Mouse (Mus musculus) forebrain, embryonic 14.5 days (tissue): ENCODE measurements around the gene Car14. TPM values are rescaled to one million over a fixed set of nuclear protein-coding genes. Genes with fewer than 3 reads are reported as not detected.
A peak's percentile ranks its signal among the peaks of the same experiment; 100 is the strongest.
"Not testable (repeated sequence)": the region's sequence is repeated elsewhere in the genome, so short reads cannot be mapped to it uniquely, and the experiment has no call there.

ENCODE experiments used
- ATAC-seq: fragments of 200-750 bp; cut with Nextera tagmentation; 2 replicates; pipeline ENCODE4 v1.8.0; 2017; ENCODE audit warnings: mild to moderate bottlenecking, moderate library complexity
- DNase-seq: peaks from one replicate; pipeline ENCODE4 v3.0.0-alpha.2; 2015; ENCODE audit warnings: low spot score
- H3K27ac ChIP-seq: fragments of 300-500 bp; sonication (generic); 2 replicates; pipeline ENCODE4 v1.5.1; 2014; ENCODE audit warnings: low read depth, mild to moderate bottlenecking, control low read depth, low read length, moderate library complexity
- H3K27me3 ChIP-seq: fragments of 300-500 bp; sonication (generic); replicated peaks from 2 replicates; pipeline ENCODE4 v1.6.1; 2014; ENCODE audit warnings: low read length, control low read depth, mixed read lengths; ENCODE audit not compliant: control insufficient read depth, insufficient read depth
- H3K36me3 ChIP-seq: fragments of 300-500 bp; sonication (generic); 2 replicates; pipeline ENCODE4 v1.6.1; 2014; ENCODE audit warnings: low read length, control low read depth; ENCODE audit not compliant: control insufficient read depth, insufficient read depth
- H3K4me1 ChIP-seq: fragments of 300-500 bp; sonication (generic); 2 replicates; pipeline ENCODE4 v1.6.1; 2014; ENCODE audit warnings: antibody characterized with exemption, low read length, control low read depth; ENCODE audit not compliant: control insufficient read depth, insufficient read depth
- H3K4me2 ChIP-seq: fragments of 300-500 bp; sonication (generic); 2 replicates; pipeline ENCODE4 v1.6.1; 2014; ENCODE audit warnings: mild to moderate bottlenecking, control low read depth, low read length
- H3K4me3 ChIP-seq: fragments of 300-500 bp; sonication (generic); 2 replicates; pipeline ENCODE4 v1.5.1; 2014; ENCODE audit warnings: low read depth, low read length, control low read depth
- H3K9ac ChIP-seq: fragments of 300-500 bp; sonication (generic); 2 replicates; pipeline ENCODE4 v1.6.1; 2014; ENCODE audit warnings: mild to moderate bottlenecking, low read length, control low read depth, moderate library complexity
- H3K9me3 ChIP-seq: fragments of 300-500 bp; sonication (generic); replicated peaks from 2 replicates; pipeline ENCODE4 v1.6.1; 2016; ENCODE audit warnings: low read length, control low read depth, mixed read lengths; ENCODE audit not compliant: control insufficient read depth
- WGBS: fragments of 180-500 bp; shearing (Covaris S2); extraction: QIAGEN DNeasy Blood & Tissue Kit; methylation state at CpG from one replicate; pipeline ENCODE4 v1.1.7; 2014; 5-methylcytosine and 5-hydroxymethylcytosine counted together
- polyA plus RNA-seq: library from polyadenylated mRNA; unstranded; fragments of >200 nt; fragmentation: Nextera tagmentation; extraction: Ambion mirVana; gene quantifications from 2 replicates; pipeline ENCODE4 v1.2.1, GENCODE M21; 2014

The Car14 gene
- polyA plus RNA-seq, 1 experiment from 2014 or later, result 19.9 TPM

GRCm38 (mm10) chr3:95929581-95930470 lies 25.3 kb upstream of the Car14 start:
- Histone ChIP-seq H3K4me2 (peak overlapping the region; percentile 69), H3K27me3 (no peaks in the 10 kb centered on the region), H3K4me3 (peak overlapping the region; percentile 90), H3K36me3 (peaks cover 15% of the 10 kb centered on the region), H3K4me1 (peaks cover 9% of the 10 kb centered on the region), H3K9ac (peak overlapping the region; percentile 94), H3K27ac (peak overlapping the region; percentile 86), H3K9me3 (no peaks in the 10 kb centered on the region)
- under 1% methylated on average over 68 of the region's 105 CpGs for WGBS
- DNase-seq (peak; percentile 55), ATAC-seq (peak; percentile 54)

DNA sequence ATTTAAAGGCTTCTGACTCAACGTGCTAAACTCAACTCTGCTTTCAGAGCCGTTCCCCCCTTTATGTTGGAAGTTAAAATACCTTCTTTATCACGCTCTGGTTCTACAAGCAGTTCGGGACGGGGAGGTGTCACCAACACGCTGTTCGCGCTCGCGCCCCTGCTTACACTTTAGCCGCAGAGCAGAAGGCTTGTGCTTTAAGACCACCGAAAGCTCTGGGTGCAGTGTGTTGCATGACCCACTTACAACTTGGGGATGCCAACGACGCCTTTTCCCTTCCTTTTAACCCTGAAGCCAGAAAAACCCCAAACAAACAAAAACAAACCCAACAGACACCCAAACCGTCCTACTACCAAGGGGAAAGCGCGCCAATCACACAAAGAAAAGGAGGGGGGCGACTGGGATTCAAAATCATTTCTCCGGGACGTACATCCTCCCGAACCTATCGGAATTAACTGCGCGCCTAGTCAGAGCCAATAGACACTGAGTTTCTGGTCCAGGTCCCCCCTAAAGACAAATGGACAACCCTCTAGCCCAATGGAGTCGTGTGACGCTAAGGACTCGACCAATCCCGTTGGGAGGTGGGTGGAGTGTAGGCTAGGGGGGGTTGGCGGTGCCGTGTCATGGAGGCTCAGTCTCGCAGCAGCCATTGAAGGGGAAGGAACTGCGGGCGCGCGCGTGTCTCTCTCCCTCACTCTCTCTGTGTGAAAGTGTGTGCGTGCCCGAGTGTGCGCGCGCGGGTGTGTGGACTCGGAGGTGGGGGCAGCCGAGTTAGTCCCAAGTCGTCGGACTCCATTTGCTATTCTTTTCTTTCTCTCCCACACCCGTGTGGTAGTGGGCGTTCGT lies 24.4 kb upstream of the Car14 start, which contains the start of gene Anp32e:
Anp32e (plus strand) TSS at position 589 of the 846 bp plus-strand sequence.
- peak within 1 kb of the TSS; percentile 69 for H3K4me2 ChIP-seq
- peaks cover 9% of the 10 kb centered on the region for H3K4me1 ChIP-seq
- ATAC-seq (peak; percentile 100), DNase-seq (peak; percentile 100)
- peak within 1 kb of the TSS; percentile 94 for H3K9ac ChIP-seq
- peak within 1 kb of the TSS; percentile 90 for H3K4me3 ChIP-seq
- no peaks in the 10 kb centered on the region for H3K9me3 ChIP-seq
- no peaks in the 10 kb centered on the region for H3K27me3 ChIP-seq
- under 1% methylated on average over 49 of the region's 49 CpGs for WGBS
- peak within 1 kb of the TSS; percentile 86 for H3K27ac ChIP-seq
- H3K36me3 ChIP-seq, result peaks cover 5% of the 10 kb centered on the region

- Histone ChIP-seq H3K9ac (peak overlapping the region; percentile 62; the same call in 1 of the 2 replicates), H3K9me3 (no peaks in the 10 kb centered on the region), H3K4me1 (peaks cover 9% of the 10 kb centered on the region), H3K27me3 (no peaks in the 10 kb centered on the region), H3K36me3 (no peaks in the 10 kb centered on the region), H3K4me2 (peak overlapping the region; percentile 68), H3K27ac (peak overlapping the region; percentile 82), H3K4me3 (peak overlapping the region; percentile 90)
- ATAC-seq (no peak), DNase-seq (no peak)
- WGBS, result 79% methylated on average over 6 of the region's 6 CpGs
These were observed 23.8 kb upstream of the Car14 start for GRCm38 (mm10) chr3:95928261-95928657.

- no peak for ATAC-seq
- no peaks in the 10 kb centered on the region for H3K9me3 ChIP-seq
- 85% methylated on average over 5 of the region's 5 CpGs for WGBS
- no peaks in the 10 kb centered on the region for H3K4me1 ChIP-seq
- H3K4me2 ChIP-seq, result no peak overlapping the region
- no peak overlapping the region for H3K9ac ChIP-seq
- no peaks in the 10 kb centered on the region for H3K27me3 ChIP-seq
- DNase-seq, result no peak
- H3K27ac ChIP-seq, result no peak overlapping the region
- H3K36me3 ChIP-seq, result no peaks in the 10 kb centered on the region
- no peak overlapping the region for H3K4me3 ChIP-seq
These were observed 20.6 kb upstream of the Car14 start for GRCm38 (mm10) chr3:95925087-95925486.

DNA sequence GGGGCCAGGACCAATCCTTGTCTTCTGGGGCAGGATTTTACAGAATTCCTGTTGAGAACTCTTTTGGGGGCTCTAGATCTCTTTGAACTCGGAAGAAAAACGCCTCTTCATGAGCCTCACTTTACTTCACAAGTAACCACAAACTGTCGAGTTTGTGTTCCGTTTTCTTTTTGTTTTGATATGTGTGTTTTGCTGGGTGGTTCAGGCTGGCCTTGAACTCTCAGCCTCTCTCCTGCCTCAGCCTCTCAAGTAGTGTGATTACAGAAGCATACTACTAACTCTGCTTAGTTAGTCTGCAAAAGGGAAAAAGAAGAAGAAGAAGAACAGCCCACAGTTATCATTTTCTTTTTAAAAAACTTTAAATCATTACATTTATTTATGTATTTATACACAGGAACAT lies 19.7 kb upstream of the Car14 start:
- Histone ChIP-seq H3K4me2 (no peak overlapping the region), H3K27me3 (no peaks in the 10 kb centered on the region), H3K27ac (no peak overlapping the region), H3K9me3 (no peaks in the 10 kb centered on the region), H3K36me3 (no peaks in the 10 kb centered on the region), H3K4me3 (no peak overlapping the region), H3K4me1 (no peaks in the 10 kb centered on the region), H3K9ac (no peak overlapping the region)
- DNase-seq (no peak), ATAC-seq (no peak)
- WGBS, result 74% methylated on average over 4 of the region's 4 CpGs

DNA sequence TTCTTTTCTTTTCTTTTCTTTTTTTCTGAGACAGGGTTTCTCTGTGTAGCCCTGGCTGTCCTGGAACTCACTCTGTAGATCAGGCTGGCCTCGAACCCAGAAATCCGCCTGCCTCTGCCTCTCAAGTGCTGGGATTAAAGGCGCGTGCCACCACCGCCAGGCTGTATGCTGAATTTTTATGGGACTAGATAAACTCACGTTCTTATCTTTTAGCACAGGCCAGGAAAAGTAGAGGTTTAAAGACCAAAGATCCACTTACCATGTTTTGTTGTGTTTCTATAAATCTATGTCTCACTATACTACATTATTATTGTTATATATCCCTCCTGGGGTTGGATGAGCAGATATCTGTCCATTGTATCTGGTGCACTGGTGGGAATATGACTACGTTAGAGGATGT lies 18.9 kb upstream of the Car14 start:
- not testable (repeated sequence) for H3K9me3 ChIP-seq, ATAC-seq
- 93% methylated on average over 7 of the region's 7 CpGs for WGBS

DNA sequence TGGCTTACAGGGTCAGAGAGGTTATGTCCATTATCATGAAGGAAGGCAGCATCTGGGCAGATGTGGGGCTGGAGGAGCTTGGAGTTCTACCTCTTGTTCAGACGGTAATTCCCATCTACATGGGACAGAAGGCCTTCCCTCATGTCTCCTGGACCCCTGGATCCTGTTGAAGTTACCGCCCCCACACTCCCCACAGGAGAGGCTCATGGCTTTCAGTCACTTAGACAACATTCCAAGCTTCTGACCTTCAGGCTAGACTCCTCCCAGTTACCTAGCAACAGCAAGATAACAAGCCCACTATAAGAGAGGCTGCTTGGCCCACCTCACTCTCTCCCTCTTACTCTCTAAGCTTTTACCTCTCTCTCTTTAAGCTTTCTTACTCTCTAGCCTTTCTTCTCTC lies 16.0 kb upstream of the Car14 start:
- H3K27me3 ChIP-seq, H3K27ac ChIP-seq, H3K4me1 ChIP-seq, H3K36me3 ChIP-seq, H3K9ac ChIP-seq, H3K9me3 ChIP-seq, H3K4me2 ChIP-seq, H3K4me3 ChIP-seq, ATAC-seq, DNase-seq: not testable (repeated sequence)
- 63% methylated on average over 2 of the region's 2 CpGs for WGBS

More for the DNA sequence above, 18.9 kb upstream of the Car14 start:
- not testable (repeated sequence) for H3K4me3 ChIP-seq, H3K36me3 ChIP-seq, H3K27ac ChIP-seq, H3K4me1 ChIP-seq, H3K9ac ChIP-seq, H3K4me2 ChIP-seq, H3K27me3 ChIP-seq, DNase-seq

- H3K36me3 ChIP-seq, result no peaks in the 10 kb centered on the region
- WGBS, result 82% methylated on average over 7 of the region's 7 CpGs
- no peak for ATAC-seq
These were observed 12.3 kb upstream of the Car14 start for GRCm38 (mm10) chr3:95916760-95917159.

More at GRCm38 (mm10) chr3:95916760-95917159, 12.3 kb upstream of the Car14 start:
- Histone ChIP-seq H3K4me1 (no peaks in the 10 kb centered on the region), H3K4me2 (no peak overlapping the region), H3K27me3 (no peaks in the 10 kb centered on the region), H3K9ac (no peak overlapping the region), H3K4me3 (no peak overlapping the region), H3K9me3 (no peaks in the 10 kb centered on the region), H3K27ac (no peak overlapping the region)
- no peak for DNase-seq
